Mouse (Mus musculus): ENCODE results near the gene Uqcr10. TPM values are rescaled to one million over a fixed set of nuclear protein-coding genes. Genes with fewer than 3 reads are reported as not detected.

The Uqcr10 gene
- total RNA-seq, 2 experiments from 2014 or later: 391 to 441 TPM

DNA sequence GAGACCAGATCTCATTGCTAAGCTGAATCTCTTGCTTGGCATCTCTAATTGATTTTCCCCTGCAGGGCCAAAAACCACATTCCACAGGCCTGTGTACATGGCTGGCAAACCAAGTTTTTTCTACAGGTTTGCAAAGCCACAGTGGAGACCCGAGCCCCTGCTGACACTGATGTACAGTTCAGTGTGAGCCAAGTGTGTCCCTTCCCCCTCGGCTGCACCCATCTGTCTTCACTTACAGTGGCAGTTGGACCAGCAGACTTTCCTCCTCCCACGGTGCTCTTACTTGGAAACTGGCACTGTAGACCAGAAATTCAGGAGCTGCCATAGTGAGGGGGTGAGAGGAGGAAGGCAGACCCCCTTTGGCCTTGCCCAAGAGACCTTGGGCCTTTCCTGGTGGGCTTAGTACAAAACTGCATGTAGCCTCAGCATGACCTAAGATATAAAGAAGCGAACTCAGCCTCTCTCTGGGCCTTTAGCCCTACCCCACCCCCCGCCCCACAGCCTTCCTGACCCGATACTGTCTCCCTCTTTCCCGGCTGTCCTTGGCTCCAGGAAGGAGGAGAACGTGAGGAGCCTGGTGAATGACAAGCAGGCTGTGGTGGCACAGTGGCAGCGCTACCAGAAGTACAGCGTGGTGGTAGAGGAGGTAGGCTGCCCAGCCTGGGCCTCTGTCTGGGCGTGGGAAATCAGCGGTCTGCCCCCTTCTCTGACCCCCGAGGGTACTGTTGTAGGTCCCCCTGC is 25.3 kb downstream of the Uqcr10 start:
- DNase-seq (ENCODE audit: extremely low spot score in 1 of 2, low spot score in 1 of 2): peak; percentile 48 to 59

DNA sequence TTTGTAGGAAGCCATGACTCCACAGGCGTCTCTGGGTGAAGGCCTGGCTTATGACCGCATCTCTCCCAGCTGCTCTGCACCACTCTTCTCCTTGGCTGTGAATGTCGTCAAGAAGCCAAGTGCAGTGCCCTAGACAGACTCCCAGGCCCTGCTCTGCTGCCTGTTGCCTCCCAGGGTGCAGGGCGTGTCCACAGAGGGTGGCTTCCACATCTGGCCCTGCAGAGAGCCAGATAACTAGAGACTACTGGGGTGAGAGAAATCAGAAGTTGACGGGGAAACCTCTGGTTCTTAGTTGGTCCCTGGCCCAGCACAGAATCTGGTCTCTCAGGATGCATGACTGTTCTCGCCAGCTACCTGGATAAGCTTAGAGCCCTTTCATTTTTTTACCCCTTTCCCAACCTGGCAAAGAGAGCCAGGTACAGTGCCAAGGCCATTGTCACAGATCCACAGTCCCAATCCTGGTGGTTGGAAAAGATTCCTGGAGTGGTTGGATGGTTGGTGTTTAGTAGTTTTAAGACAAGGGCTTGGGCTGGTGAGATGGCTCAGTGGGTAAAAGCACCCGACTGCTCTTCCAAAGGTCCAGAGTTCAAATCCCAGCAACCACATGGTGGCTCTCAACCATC is 26.8 kb downstream of the Uqcr10 start:
- DNase-seq (ENCODE audit: extremely low spot score in 1 of 2, low spot score in 1 of 2): no peak

DNA sequence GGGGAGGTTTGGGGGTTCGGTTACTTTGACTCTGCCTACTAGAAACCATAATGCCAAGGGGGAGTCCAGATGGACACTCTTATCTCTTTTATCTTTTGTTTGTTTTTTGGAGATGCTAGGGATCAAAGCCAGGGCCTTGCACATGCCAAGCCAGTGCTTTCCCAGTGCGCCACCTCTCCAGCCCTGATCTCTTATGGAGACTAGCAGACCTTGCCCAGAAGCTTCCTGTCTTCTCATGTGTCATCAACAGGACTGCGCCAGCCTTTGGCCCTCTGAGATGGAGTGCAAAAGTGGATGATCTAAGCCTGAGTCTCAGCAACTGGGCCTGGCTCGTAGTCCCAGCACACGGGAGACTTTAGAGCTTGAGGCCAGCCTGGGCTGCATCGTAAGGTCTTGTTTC is 28.4 kb downstream of the Uqcr10 start:
- no peak for DNase-seq (ENCODE audit: extremely low spot score in 1 of 2, low spot score in 1 of 2)

DNA sequence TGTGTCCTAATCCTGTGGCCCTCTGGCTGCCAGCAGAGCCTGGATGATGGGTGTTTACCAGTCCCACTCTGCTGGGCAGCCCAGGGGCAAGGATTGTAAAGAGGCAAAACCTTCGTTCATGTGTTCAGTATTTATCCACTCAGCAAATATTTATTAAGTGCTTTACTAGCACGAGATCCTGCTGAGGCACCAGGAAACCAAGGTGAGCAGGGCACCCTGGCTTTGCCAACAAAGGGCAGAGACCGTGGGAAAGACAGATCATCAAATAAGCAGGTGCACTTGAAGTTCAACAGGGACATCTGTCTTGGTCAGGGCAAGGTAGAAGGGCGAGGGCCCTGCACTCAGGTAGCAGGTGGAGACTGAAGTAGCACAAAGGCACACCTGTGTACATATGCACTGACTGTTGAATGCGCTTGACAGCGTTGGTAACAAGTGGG is 29.0 kb downstream of the Uqcr10 start:
- no peak for DNase-seq (ENCODE audit: extremely low spot score in 1 of 2, low spot score in 1 of 2)

DNA sequence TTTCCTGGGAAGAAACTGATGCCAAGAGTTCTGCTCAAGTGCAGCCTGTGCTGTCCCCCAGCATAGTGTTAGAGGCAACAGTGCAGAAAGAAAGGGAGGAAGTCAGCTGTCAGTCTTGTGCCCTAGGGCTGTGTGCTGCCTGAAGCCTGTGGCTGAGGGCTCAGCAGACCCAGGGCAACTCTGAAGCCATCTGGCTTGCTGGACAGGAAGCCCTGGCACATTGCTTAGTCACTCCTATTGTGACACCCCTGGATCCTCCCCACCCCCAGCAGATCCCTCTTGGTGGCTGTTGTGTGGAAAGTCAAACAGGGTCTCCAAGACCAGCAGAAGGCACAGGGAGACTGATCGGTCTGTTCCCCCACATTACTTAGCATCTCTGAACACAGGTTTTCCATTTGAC is 29.5 kb downstream of the Uqcr10 start:
- DNase-seq (ENCODE audit: extremely low spot score in 1 of 2, low spot score in 1 of 2): no peak

DNA sequence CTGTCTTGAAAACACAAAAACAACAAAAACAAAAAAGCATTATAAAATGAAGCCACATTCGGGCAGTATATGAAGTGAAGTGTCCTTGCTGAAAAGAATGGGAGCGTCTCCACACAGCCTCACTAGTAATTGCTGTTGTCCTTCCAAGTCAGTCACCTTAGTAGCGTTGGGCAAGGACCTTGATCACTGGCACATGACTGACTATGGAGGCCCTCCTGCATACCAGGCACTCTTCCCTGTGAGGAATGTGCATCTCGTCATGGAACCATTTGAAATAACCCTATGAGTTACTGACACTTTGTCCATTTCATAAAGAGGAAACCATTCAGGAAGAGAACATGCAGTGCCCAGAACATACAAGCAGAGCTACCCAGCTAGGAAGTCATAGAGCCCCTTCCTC is 32.4 kb downstream of the Uqcr10 start:
- no peak for DNase-seq (ENCODE audit: extremely low spot score in 1 of 2, low spot score in 1 of 2)

DNA sequence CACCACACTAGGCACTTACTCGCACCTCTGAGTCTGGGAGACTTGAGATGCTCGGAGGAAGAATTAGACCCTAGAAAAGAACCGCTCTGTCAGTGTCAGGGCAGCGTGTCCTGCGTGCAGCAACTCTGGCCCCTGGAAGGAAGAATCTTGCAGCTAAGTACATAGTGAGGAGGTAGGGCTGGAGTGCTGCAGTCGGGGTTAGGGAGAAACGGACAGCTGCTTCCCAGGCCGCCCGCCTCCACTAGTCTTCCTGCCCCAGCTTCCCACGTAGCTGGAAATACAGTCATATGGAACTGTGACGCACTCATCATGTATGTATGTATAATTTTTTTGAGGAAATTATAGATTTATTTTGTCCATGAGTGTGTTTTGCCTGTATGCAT is 41.7 kb downstream of the Uqcr10 start:
- DNase-seq (ENCODE audit: extremely low spot score in 1 of 2, low spot score in 1 of 2): no peak

DNA sequence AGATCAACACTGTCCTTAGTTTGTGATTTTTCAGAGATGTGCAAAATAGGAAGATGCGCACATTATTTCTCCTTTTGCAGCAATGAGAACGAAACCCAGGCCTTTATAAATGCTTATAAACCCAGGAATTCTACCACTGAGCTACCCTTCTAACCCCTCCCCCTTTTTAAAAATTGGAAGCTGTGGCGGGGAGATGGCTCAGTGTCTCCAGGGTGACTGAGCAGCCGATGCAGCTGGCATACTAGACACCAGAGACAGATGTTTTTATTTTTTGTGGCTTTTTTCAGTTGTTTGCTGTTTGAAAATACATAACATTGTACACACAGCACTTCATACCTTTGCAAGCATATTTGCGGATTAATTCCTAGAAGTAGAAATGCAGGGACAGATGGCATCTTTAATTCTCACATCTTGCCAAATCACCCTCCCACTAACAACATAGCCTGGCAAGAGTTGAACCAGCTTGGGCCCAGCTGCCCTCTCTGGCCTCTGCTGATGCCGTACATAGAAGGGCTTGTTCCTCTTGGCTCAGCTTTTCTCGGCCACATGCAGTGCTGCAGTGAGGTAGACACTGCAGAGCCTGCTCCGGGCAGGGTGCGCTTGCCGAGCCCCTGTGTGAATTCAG is 42.2 kb downstream of the Uqcr10 start:
- DNase-seq (ENCODE audit: extremely low spot score in 1 of 2, low spot score in 1 of 2): no peak

DNA sequence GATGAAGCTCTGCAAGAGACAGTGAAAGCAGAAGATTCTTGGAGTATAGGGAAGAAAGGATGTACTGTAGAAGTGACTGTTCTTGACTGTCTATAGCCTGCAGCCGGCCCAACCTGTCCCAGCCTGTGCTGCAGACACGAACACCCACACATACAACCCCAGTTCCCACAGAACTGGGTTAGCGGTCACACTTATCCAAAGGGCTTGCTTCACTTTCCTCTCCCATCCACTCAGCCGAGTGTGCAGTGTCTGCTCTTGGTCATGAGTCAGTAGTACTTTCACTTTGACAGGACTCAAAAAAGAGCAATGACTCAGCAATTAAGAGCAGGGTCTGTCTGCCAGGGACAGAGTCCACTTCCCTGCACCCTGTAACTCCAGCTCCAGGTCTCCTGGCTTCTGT is 42.8 kb downstream of the Uqcr10 start:
- no peak for DNase-seq (ENCODE audit: extremely low spot score in 1 of 2, low spot score in 1 of 2)

DNA sequence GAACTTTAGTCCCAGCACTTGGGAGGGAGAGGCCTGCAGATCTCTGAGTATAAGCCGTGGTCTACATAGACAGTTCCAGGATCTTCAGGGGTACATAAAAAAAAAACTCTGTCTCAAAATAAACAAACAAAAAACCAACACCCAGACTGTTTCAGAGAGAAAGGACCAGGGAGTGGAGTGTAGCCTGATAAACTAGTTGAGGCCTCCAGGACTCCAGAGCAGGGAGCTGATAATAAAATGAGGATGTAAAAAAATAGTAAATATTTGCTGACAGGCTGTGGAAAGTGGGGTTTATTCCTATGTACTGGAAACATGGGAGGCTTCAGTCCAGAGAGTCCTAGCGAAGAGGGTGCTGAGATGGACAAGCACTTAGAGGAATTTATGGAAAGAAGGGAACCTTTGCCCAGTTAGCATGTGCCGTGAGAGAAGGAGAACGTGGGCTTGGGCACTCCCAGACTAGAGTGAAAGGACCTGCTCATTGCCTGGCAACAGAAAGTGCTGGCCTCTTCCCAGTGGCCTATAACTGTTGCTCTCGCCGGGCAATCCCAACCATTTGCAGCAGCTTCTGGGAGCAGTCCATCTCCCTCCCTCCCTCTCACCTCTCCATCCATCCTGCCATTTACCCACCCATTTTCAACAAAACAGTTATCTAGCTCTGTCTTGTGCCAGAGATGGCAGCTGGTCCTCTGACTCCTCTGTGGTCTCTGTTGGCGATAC is 43.7 kb downstream of the Uqcr10 start:
- no peak for DNase-seq (ENCODE audit: extremely low spot score in 1 of 2, low spot score in 1 of 2)

DNA sequence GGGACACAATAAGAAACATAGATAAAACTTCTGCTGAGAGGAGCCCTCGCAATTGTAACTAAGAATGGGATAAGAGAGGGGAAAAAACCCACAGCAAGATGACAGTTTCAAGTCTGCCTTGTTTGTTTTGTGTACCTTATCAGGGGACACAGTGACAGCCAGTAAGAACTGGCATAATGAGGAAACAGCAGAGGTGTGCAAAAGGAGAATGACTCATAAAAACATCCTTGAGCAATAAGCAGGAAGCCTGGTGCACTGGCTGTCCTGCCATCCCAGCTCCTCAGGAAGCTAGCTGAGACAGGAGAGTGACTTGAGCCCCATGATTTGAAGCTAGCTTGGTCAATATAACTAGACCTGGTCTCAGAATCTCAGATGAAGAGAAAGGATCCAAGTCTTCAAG is 44.3 kb downstream of the Uqcr10 start:
- DNase-seq (ENCODE audit: extremely low spot score in 1 of 2, low spot score in 1 of 2): no peak

Other genes with a start within 250 kb of the Uqcr10 start
- 10 to 100 TPM; 69.3 to 71.4 TPM for gene Mtmr3, start 109.5 kb downstream of the Uqcr10 start, total RNA-seq (2021)
- gene Gm11032, start 84.3 kb downstream of the Uqcr10 start, total RNA-seq (2021): not detected
- gene Ascc2, start 66.6 kb downstream of the Uqcr10 start, total RNA-seq (2021): 10 to 100 TPM; 20.0 to 22.9 TPM
- 10 to 100 TPM; 30.1 to 37.1 TPM for gene Zmat5, start 336 bp upstream of the Uqcr10 start, total RNA-seq (2021)
- gene Cabp7, start 42.4 kb upstream of the Uqcr10 start, total RNA-seq (2021): 100 to 1,000 TPM; 255 to 273 TPM
- gene Nf2, start 145.2 kb upstream of the Uqcr10 start, total RNA-seq (2021): 100 to 1,000 TPM; 102 to 107 TPM
- 10 to 100 TPM; 80.6 to 95.5 TPM for gene Nipsnap1, start 169.6 kb upstream of the Uqcr10 start, total RNA-seq (2021)
- 10 to 100 TPM; 36.2 to 38.9 TPM for gene Thoc5, start 191.0 kb upstream of the Uqcr10 start, total RNA-seq (2021)
- gene Nefh, start 243.7 kb upstream of the Uqcr10 start, total RNA-seq (2021): 10 to 100 TPM; 37.9 to 39.0 TPM

Data from layer of hippocampus, postnatal 25 days (tissue).